Comparison of ENCODE assay signal across 11 mouse cellular contexts in genomic region chr7:30633762-30634412, GRCm38 (mm10). TPM values are rescaled to one million over a fixed set of nuclear protein-coding genes. Genes with fewer than 3 reads are reported as not detected.
DNase-seq lines count a peak whose midpoint lies in the region; ATAC-seq and TF ChIP-seq lines count a peak whose summit lies in the region.
"Had no signal": no experiment of that assay in that cellular context is flagged by ENCODE, and none has a peak within 500 bp of the region (broad histone marks: within the 10 kb centered on the region; RNA-seq: fewer than 3 reads in every experiment).

No protein-coding gene starts in this region.

- H3K4me3 ChIP-seq in kidney, embryonic 15.5 days (replicated peaks), result peak overlapping the region; percentile 12
- H3K4me3 ChIP-seq in testis, adult 2 months (ENCODE audit: control insufficient read depth, low read depth, low read length), result peak overlapping the region; percentile 82
- 0 out of 2 replicates have a peak overlapping the region, but pooled peaks have one; percentile 1 for H3K4me3 ChIP-seq in hindbrain, embryonic 13.5 days

- WGBS in kidney, embryonic 15.5 days, result 4% methylated on average over 27 of the region's 27 CpGs
- WGBS in hindbrain, embryonic 13.5 days, result 6% methylated on average over 27 of the region's 27 CpGs

- H3K9me3 ChIP-seq in kidney, embryonic 15.5 days (replicated peaks), result no peaks in the 10 kb centered on the region
- H3K9me3 ChIP-seq in hindbrain, embryonic 13.5 days, result no peaks in the 10 kb centered on the region

- TF ChIP-seq CTCF in testis, adult 2 months (IDR thresholded peaks at IDR 0.05; ENCODE audit: control insufficient read depth, insufficient read depth, insufficient replicate concordance, low read depth, low read length), result no peak

- ATAC-seq in kidney, embryonic 15.5 days (replicated peaks; ENCODE audit: low FRiP score), result no peak
- no peak for ATAC-seq in hindbrain, embryonic 13.5 days (ENCODE audit: low FRiP score)

- TF ChIP-seq POLR2A in testis, adult 2 months (IDR thresholded peaks at IDR 0.05; ENCODE audit: control insufficient read depth, low read depth, low read length), result no peak

- 0 out of 2 replicates have a peak overlapping the region, but pooled peaks have one; percentile 2 for H3K9ac ChIP-seq in kidney, embryonic 15.5 days
- H3K9ac ChIP-seq in hindbrain, embryonic 13.5 days, result no peak overlapping the region
- H3K9ac ChIP-seq: liver, embryonic 14.5 days had no signal

- DNase-seq in kidney, adult 11 months, result no peak
- no peak for DNase-seq in testis, postnatal 14 days (ENCODE audit: low spot score)
- no peak for DNase-seq in urinary bladder, postnatal 25 days (ENCODE audit: low spot score)
- DNase-seq in gastrocnemius, postnatal 10 days, result no peak

- H3K27me3 ChIP-seq in kidney, embryonic 15.5 days, result peaks cover 76% of the 10 kb centered on the region
- no peaks in the 10 kb centered on the region for H3K27me3 ChIP-seq in testis, adult 2 months (ENCODE audit: control insufficient read depth, insufficient read depth, low read length)
- peaks cover 97% of the 10 kb centered on the region for H3K27me3 ChIP-seq in hindbrain, embryonic 13.5 days

- peaks cover 26% of the 10 kb centered on the region for H3K4me1 ChIP-seq in kidney, embryonic 15.5 days
- H3K4me1 ChIP-seq in testis, adult 2 months (ENCODE audit: control insufficient read depth, insufficient read depth, low read length), result peaks cover 13% of the 10 kb centered on the region
- H3K4me1 ChIP-seq in hindbrain, embryonic 13.5 days (replicated peaks), result peaks cover 5% of the 10 kb centered on the region

- no peak overlapping the region for H3K27ac ChIP-seq in kidney, embryonic 15.5 days
- H3K27ac ChIP-seq in testis, adult 2 months (ENCODE audit: control insufficient read depth, insufficient read depth, low read depth, low read length), result no peak overlapping the region
- no peak overlapping the region for H3K27ac ChIP-seq in hindbrain, embryonic 13.5 days
- H3K27ac ChIP-seq: liver, embryonic 14.5 days had no signal

- 0 out of 2 replicates have a peak overlapping the region, but pooled peaks have one; percentile 14 for H3K4me2 ChIP-seq in kidney, embryonic 15.5 days
- no peak overlapping the region for H3K4me2 ChIP-seq in hindbrain, embryonic 13.5 days

- no peaks in the 10 kb centered on the region for H3K36me3 ChIP-seq in kidney, embryonic 15.5 days
- H3K36me3 ChIP-seq in testis, adult 2 months (ENCODE audit: control insufficient read depth, insufficient read depth, low read length), result no peaks in the 10 kb centered on the region
- no peaks in the 10 kb centered on the region for H3K36me3 ChIP-seq in hindbrain, embryonic 13.5 days

RNA-seq across cellular contexts. Expression of gene Etv2, which starts 1.8 kb away (rescaled TPM):
- polyA plus RNA-seq in kidney, embryonic 15.5 days (2015; fragmentation: Nextera tagmentation; extraction: Ambion mirVana), result not detected in 2 replicates
- polyA plus RNA-seq in testis, adult 2 months (2012; rRNA removed), result 7.9 and 8.4 TPM in 2 replicates
- polyA plus RNA-seq in hindbrain, embryonic 13.5 days (2015; fragmentation: Nextera tagmentation; extraction: Ambion mirVana), result not detected in 2 replicates
- not detected for total RNA-seq in gastrocnemius, postnatal 10 days (2021)
- total RNA-seq: adrenal gland, adult 18-20 months had no signal
- polyA plus RNA-seq: heart, postnatal 0 days; liver, embryonic 14.5 days; thymus, postnatal 0 days had no signal

RNA-seq across cellular contexts. Expression of gene Cox6b1, which starts 7.9 kb away (rescaled TPM):
- 1,049 and 1,131 TPM in 2 replicates for polyA plus RNA-seq in kidney, embryonic 15.5 days (2015; fragmentation: Nextera tagmentation; extraction: Ambion mirVana)
- 51.8 and 74.9 TPM in 2 replicates for polyA plus RNA-seq in testis, adult 2 months (2012; rRNA removed)
- 1,107 TPM in 2 replicates for polyA plus RNA-seq in hindbrain, embryonic 13.5 days (2015; fragmentation: Nextera tagmentation; extraction: Ambion mirVana)
- 1,000 to 10,000 TPM; 1,178 to 1,379 TPM for total RNA-seq in gastrocnemius, postnatal 10 days (2021)

RNA-seq across cellular contexts. Expression of gene Rbm42, which starts 16.2 kb away (rescaled TPM):
- 118 and 119 TPM in 2 replicates for polyA plus RNA-seq in kidney, embryonic 15.5 days (2015; fragmentation: Nextera tagmentation; extraction: Ambion mirVana)
- polyA plus RNA-seq in testis, adult 2 months (2012; rRNA removed), result 27.1 and 33.0 TPM in 2 replicates
- polyA plus RNA-seq in hindbrain, embryonic 13.5 days (2015; fragmentation: Nextera tagmentation; extraction: Ambion mirVana), result 137 and 140 TPM in 2 replicates
- total RNA-seq in gastrocnemius, postnatal 10 days (2021), result 10 to 100 TPM; 42.4 to 44.4 TPM

RNA-seq across cellular contexts. Expression of gene Upk1a, which starts 21.2 kb away (rescaled TPM):
- 3.6 and 5.3 TPM in 2 replicates for polyA plus RNA-seq in kidney, embryonic 15.5 days (2015; fragmentation: Nextera tagmentation; extraction: Ambion mirVana)
- 6.5 TPM in 2 replicates for polyA plus RNA-seq in testis, adult 2 months (2012; rRNA removed)
- polyA plus RNA-seq in hindbrain, embryonic 13.5 days (2015; fragmentation: Nextera tagmentation; extraction: Ambion mirVana), result 0.49 and 0.63 TPM in 2 replicates
- total RNA-seq in gastrocnemius, postnatal 10 days (2021), result under 1 TPM; 0.16 to 0.29 TPM

RNA-seq across cellular contexts. Expression of gene Haus5, which starts 30.9 kb away (rescaled TPM):
- polyA plus RNA-seq in kidney, embryonic 15.5 days (2015; fragmentation: Nextera tagmentation; extraction: Ambion mirVana), result 58.0 and 61.1 TPM in 2 replicates
- 21.1 and 22.4 TPM in 2 replicates for polyA plus RNA-seq in testis, adult 2 months (2012; rRNA removed)
- polyA plus RNA-seq in hindbrain, embryonic 13.5 days (2015; fragmentation: Nextera tagmentation; extraction: Ambion mirVana), result 23.2 and 27.1 TPM in 2 replicates
- 1 to 10 TPM; 3.7 to 5.7 TPM for total RNA-seq in gastrocnemius, postnatal 10 days (2021)

Comparison
In these comparisons a context has a peak if more than half of its experiments do, and no peak if none do; other contexts are left out.
1. H3K4me3 ChIP-seq: peak in every context shown above with its lines; median percentile 82 in testis, adult 2 months; 12 in kidney, embryonic 15.5 days; 1 in hindbrain, embryonic 13.5 days.
2. RNA of gene Cox6b1, which starts 7.9 kb away (polyA plus RNA-seq): 1,107 TPM in hindbrain, embryonic 13.5 days and 1,049 to 1,131 TPM in kidney, embryonic 15.5 days; 51.8 to 74.9 TPM in testis, adult 2 months; every median in the first group is over 10 times any median in the second.